Mouse (Mus musculus): ENCODE results near the gene Tfap2d.

GRCm38 (mm10) chr1:19212691-19213090, 109.9 kb downstream of the Tfap2d start:
- TF ChIP-seq CTCF (IDR thresholded peaks at IDR 0.05; ENCODE audit: control insufficient read depth, insufficient read depth, insufficient replicate concordance, low read depth, low read length) (no peak), POLR2A (IDR thresholded peaks at IDR 0.05; ENCODE audit: control insufficient read depth, low read depth, low read length) (no peak)

Measured in testis, adult 2 months (tissue).